ENCODE assay signal across 9 mouse cellular contexts in the genomic region with DNA sequence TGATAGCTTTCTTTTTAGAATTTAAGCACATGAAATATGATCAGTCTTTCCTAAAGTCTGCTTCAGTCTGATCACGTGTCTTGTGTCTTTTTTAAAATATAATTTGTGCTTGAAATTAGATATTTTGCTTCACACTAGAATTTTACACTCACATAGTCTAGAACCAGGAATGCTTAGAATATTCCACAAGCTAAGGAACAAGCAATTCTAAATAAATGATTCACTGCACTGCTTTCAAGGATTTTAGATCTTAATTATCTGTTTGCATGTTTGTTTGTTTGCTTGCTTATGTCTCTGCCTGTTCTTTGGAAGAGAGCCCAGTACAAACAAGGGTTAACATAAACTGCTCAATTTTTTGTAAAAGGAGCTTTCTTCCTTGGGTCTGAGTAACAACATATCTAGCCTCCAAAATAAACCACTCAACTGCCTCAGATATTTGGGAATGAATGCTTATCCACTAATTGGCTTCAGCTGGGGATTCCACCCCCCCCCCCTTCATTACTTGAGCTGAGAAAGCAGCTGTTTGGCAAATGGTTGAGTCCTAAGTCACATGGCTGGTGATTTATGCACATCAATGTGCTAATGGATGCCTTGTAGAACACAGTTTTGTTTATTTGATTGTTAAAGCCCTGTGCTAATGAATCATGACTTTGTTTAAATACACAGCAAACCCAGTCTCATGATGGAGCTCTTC.
DNase-seq lines count a peak whose midpoint lies in the region; ATAC-seq lines count a peak whose summit lies in the region.
"Had no signal": no experiment of that assay in that cellular context is flagged by ENCODE, and none has a peak within 500 bp of the region (broad histone marks: within the 10 kb centered on the region; RNA-seq: fewer than 3 reads in every experiment).

No protein-coding gene starts in this region.

- H3K9me3 ChIP-seq in hindbrain, embryonic 11.5 days (ENCODE audit: control insufficient read depth, low read length), result no peaks in the 10 kb centered on the region
- H3K9me3 ChIP-seq in hindbrain, embryonic 10.5 days, result no peaks in the 10 kb centered on the region
- H3K9me3 ChIP-seq in midbrain, embryonic 15.5 days, result no peaks in the 10 kb centered on the region
- H3K9me3 ChIP-seq in liver, embryonic 12.5 days (replicated peaks), result no peaks in the 10 kb centered on the region
- H3K9me3 ChIP-seq: liver, embryonic 13.5 days had no signal

- no peak overlapping the region for H3K27ac ChIP-seq in hindbrain, embryonic 11.5 days (ENCODE audit: low read depth, low read length)
- H3K27ac ChIP-seq in hindbrain, embryonic 10.5 days, result no peak overlapping the region
- H3K27ac ChIP-seq in midbrain, embryonic 15.5 days, result no peak overlapping the region
- no peak overlapping the region for H3K27ac ChIP-seq in liver, embryonic 12.5 days
- H3K27ac ChIP-seq: liver, embryonic 13.5 days had no signal

- H3K4me3 ChIP-seq in hindbrain, embryonic 11.5 days (ENCODE audit: low read depth, low read length), result no peak overlapping the region
- H3K4me3 ChIP-seq in hindbrain, embryonic 10.5 days, result no peak overlapping the region
- H3K4me3 ChIP-seq in midbrain, embryonic 15.5 days, result no peak overlapping the region
- H3K4me3 ChIP-seq in liver, embryonic 12.5 days, result no peak overlapping the region
- H3K4me3 ChIP-seq: liver, embryonic 13.5 days had no signal

- H3K27me3 ChIP-seq in hindbrain, embryonic 11.5 days (ENCODE audit: control insufficient read depth, insufficient read depth, low read length), result no peaks in the 10 kb centered on the region
- no peaks in the 10 kb centered on the region for H3K27me3 ChIP-seq in hindbrain, embryonic 10.5 days (ENCODE audit: insufficient read depth, poor library complexity, severe bottlenecking)
- H3K27me3 ChIP-seq in midbrain, embryonic 15.5 days (replicated peaks), result no peaks in the 10 kb centered on the region
- no peaks in the 10 kb centered on the region for H3K27me3 ChIP-seq in liver, embryonic 12.5 days (replicated peaks)
- H3K27me3 ChIP-seq: liver, embryonic 13.5 days had no signal

- no peaks in the 10 kb centered on the region for H3K4me1 ChIP-seq in hindbrain, embryonic 11.5 days (replicated peaks; ENCODE audit: control insufficient read depth, insufficient read depth, low read length)
- H3K4me1 ChIP-seq in hindbrain, embryonic 10.5 days (replicated peaks), result no peaks in the 10 kb centered on the region
- no peaks in the 10 kb centered on the region for H3K4me1 ChIP-seq in midbrain, embryonic 15.5 days
- no peaks in the 10 kb centered on the region for H3K4me1 ChIP-seq in liver, embryonic 12.5 days
- H3K4me1 ChIP-seq: liver, embryonic 13.5 days had no signal

- H3K9ac ChIP-seq in hindbrain, embryonic 11.5 days (ENCODE audit: low read depth, low read length), result no peak overlapping the region
- no peak overlapping the region for H3K9ac ChIP-seq in midbrain, embryonic 15.5 days
- H3K9ac ChIP-seq in liver, embryonic 12.5 days, result no peak overlapping the region
- H3K9ac ChIP-seq: liver, embryonic 13.5 days had no signal

- 62% methylated on average over 1 of the region's 1 CpGs for WGBS in hindbrain, embryonic 11.5 days
- WGBS in hindbrain, embryonic 10.5 days, result 74% methylated on average over 1 of the region's 1 CpGs
- 81% methylated on average over 1 of the region's 1 CpGs for WGBS in midbrain, embryonic 15.5 days
- 56% methylated on average over 1 of the region's 1 CpGs for WGBS in liver, embryonic 12.5 days (ENCODE audit: insufficient replicate concordance)

- DNase-seq in hindbrain, embryonic 11.5 days (ENCODE audit: low spot score), result peak; percentile 11
- no peak for DNase-seq in hindbrain, embryonic 10.5 days (ENCODE audit: low spot score)
- peak; percentile 88 for DNase-seq in NIH3T3 (ENCODE audit: low read depth)
- peak; percentile 79 for DNase-seq in fibroblast of lung, adult 2 months (ENCODE audit: low read depth)
- DNase-seq in adrenal gland, adult 18-20 months (ENCODE audit: low spot score in 2 of 2), result no peak
- DNase-seq: liver, embryonic 13.5 days had no signal

- ATAC-seq in hindbrain, embryonic 11.5 days (ENCODE audit: low FRiP score), result peak; percentile 14; the same call in 1 of the 2 replicates
- ATAC-seq in midbrain, embryonic 15.5 days (replicated peaks), result peak; percentile 56; the same call in 1 of the 2 replicates
- ATAC-seq in liver, embryonic 12.5 days, result no peak
- ATAC-seq in CD4-positive, CD25-positive, alpha-beta regulatory T cell, adult 4 months, result no peak

- H3K36me3 ChIP-seq in hindbrain, embryonic 11.5 days (ENCODE audit: control insufficient read depth, insufficient read depth, low read length), result no peaks in the 10 kb centered on the region
- H3K36me3 ChIP-seq in hindbrain, embryonic 10.5 days, result no peaks in the 10 kb centered on the region
- no peaks in the 10 kb centered on the region for H3K36me3 ChIP-seq in midbrain, embryonic 15.5 days (replicated peaks)
- no peaks in the 10 kb centered on the region for H3K36me3 ChIP-seq in liver, embryonic 12.5 days
- H3K36me3 ChIP-seq: liver, embryonic 13.5 days had no signal

- H3K4me2 ChIP-seq in hindbrain, embryonic 11.5 days (replicated peaks; ENCODE audit: low read depth, low read length), result no peak overlapping the region
- no peak overlapping the region for H3K4me2 ChIP-seq in midbrain, embryonic 15.5 days
- no peak overlapping the region for H3K4me2 ChIP-seq in liver, embryonic 12.5 days
- H3K4me2 ChIP-seq: liver, embryonic 13.5 days had no signal

Comparison
In these comparisons a context has a peak if more than half of its experiments do, and no peak if none do; other contexts are left out.
1. DNase-seq: peak in hindbrain, embryonic 11.5 days (single experiment), NIH3T3 (single experiment) and fibroblast of lung, adult 2 months (single experiment); none in hindbrain, embryonic 10.5 days (single experiment) and adrenal gland, adult 18-20 months (0 of 2).
2. ATAC-seq: peak in hindbrain, embryonic 11.5 days (single experiment) and midbrain, embryonic 15.5 days (single experiment); none in liver, embryonic 12.5 days (single experiment) and CD4-positive, CD25-positive, alpha-beta regulatory T cell, adult 4 months (single experiment).